Mouse (Mus musculus) kidney, adult 2 months (tissue): ENCODE data around the gene Grm2. TPM values are rescaled to one million over a fixed set of nuclear protein-coding genes. Genes with fewer than 3 reads are reported as not detected.

Experiments used
- DNase-seq: peaks from one replicate; pipeline ENCODE4 v3.0.0; 2021
- H3K27ac ChIP-seq: fragments of 200-500 bp; 2 replicates; pipeline ENCODE4 v1.5.1; 2012; ENCODE audit warnings: low read depth, low read length, control low read depth, inconsistent platforms; ENCODE audit not compliant: insufficient read depth
- H3K27me3 ChIP-seq: fragments of 200-500 bp; replicated peaks from 2 replicates; pipeline ENCODE4 v1.6.1; 2012; ENCODE audit warnings: mild to moderate bottlenecking, moderate library complexity, low read length, inconsistent platforms; ENCODE audit not compliant: control insufficient read depth, insufficient read depth
- H3K36me3 ChIP-seq: fragments of 200-500 bp; 2 replicates; pipeline ENCODE4 v1.6.1; 2012; ENCODE audit warnings: mild to moderate bottlenecking, moderate library complexity, low read length, inconsistent platforms; ENCODE audit not compliant: control insufficient read depth, insufficient read depth
- H3K4me1 ChIP-seq: fragments of 200-500 bp; 2 replicates; pipeline ENCODE4 v1.6.1; 2011; ENCODE audit warnings: low read length; ENCODE audit not compliant: control insufficient read depth, insufficient read depth
- H3K4me3 ChIP-seq: fragments of 200-500 bp; 2 replicates; pipeline ENCODE4 v1.5.1; 2011; ENCODE audit warnings: mild to moderate bottlenecking, low read depth, low read length, control low read depth; ENCODE audit not compliant: insufficient read depth
- CTCF ChIP-seq: fragments of 200-500 bp; conservative IDR thresholded peaks from 2 replicates; pipeline ENCODE4 v1.5.1; 2011; ENCODE audit warnings: low read depth, mild to moderate bottlenecking, control low read depth, low read length, moderate library complexity, mixed read lengths; ENCODE audit not compliant: insufficient read depth, insufficient read length
- POLR2A ChIP-seq: fragments of 200-500 bp; IDR thresholded peaks from one replicate; pipeline ENCODE4 v1.6.1; 2011; ENCODE audit warnings: low read depth, low read length, control low read depth
- WGBS: fragments of 180-500 bp; shearing (Covaris S2); methylation state at CpG from one replicate; pipeline ENCODE4 v1.1.7; 2018; 5-methylcytosine and 5-hydroxymethylcytosine counted together
- polyA plus RNA-seq: library from polyadenylated mRNA; depleted of rRNA; stranded (reverse); fragments of >200 nt; gene quantifications from 2 replicates; pipeline ENCODE4 v1.2.3, GENCODE M21; 2012

Grm2 gene
- polyA plus RNA-seq, 1 experiment: not detected

GRCm38 (mm10) chr9:106673860-106674259 lies 18.0 kb upstream of the Grm2 start:
- H3K27me3 ChIP-seq: no peaks in the 10 kb centered on the region
- no peaks in the 10 kb centered on the region; the same call in 1 of the 2 replicates for H3K36me3 ChIP-seq
- 88% methylated on average over 2 of the region's 2 CpGs for WGBS
- no peak for TF ChIP-seq POLR2A
- no peak for TF ChIP-seq CTCF
- no peaks in the 10 kb centered on the region for H3K4me1 ChIP-seq
- no peak overlapping the region for H3K4me3 ChIP-seq
- no peak overlapping the region for H3K27ac ChIP-seq
- DNase-seq: no peak

- WGBS: 87% methylated on average over 6 of the region's 6 CpGs
- Histone ChIP-seq H3K4me1 (no peaks in the 10 kb centered on the region), H3K27me3 (no peaks in the 10 kb centered on the region), H3K36me3 (no peaks in the 10 kb centered on the region; the same call in 1 of the 2 replicates), H3K4me3 (no peak overlapping the region), H3K27ac (no peak overlapping the region)
- DNase-seq: no peak
- TF ChIP-seq CTCF (no peak), POLR2A (no peak)
These were observed 9.0 kb upstream of the Grm2 start for GRCm38 (mm10) chr9:106664856-106665255.

GRCm38 (mm10) chr9:106664433-106664832 lies 8.6 kb upstream of the Grm2 start:
- H3K27ac ChIP-seq: no peak overlapping the region
- TF ChIP-seq CTCF: no peak
- H3K36me3 ChIP-seq: no peaks in the 10 kb centered on the region; the same call in 1 of the 2 replicates
- H3K4me3 ChIP-seq: no peak overlapping the region
- WGBS: 87% methylated on average over 4 of the region's 4 CpGs
- no peak for DNase-seq
- no peaks in the 10 kb centered on the region for H3K4me1 ChIP-seq
- H3K27me3 ChIP-seq: no peaks in the 10 kb centered on the region

GRCm38 (mm10) chr9:106663200-106663599 lies 7.3 kb upstream of the Grm2 start:
- Histone ChIP-seq H3K4me3 (no peak overlapping the region), H3K36me3 (no peaks in the 10 kb centered on the region), H3K4me1 (no peaks in the 10 kb centered on the region), H3K27ac (no peak overlapping the region), H3K27me3 (no peaks in the 10 kb centered on the region)
- no peak for DNase-seq
- 70% methylated on average over 6 of the region's 6 CpGs for WGBS
- TF ChIP-seq POLR2A (no peak), CTCF (no peak)

- Histone ChIP-seq H3K4me1 (no peaks in the 10 kb centered on the region), H3K4me3 (no peak overlapping the region), H3K27me3 (0 out of 2 replicates have a peak, but pooled peaks cover 4% of the 10 kb centered on the region), H3K36me3 (no peaks in the 10 kb centered on the region), H3K27ac (no peak overlapping the region)
- DNase-seq: no peak
- WGBS: 78% methylated on average over 1 of the region's 1 CpGs
- TF ChIP-seq CTCF: no peak
These were observed 4.1 kb upstream of the Grm2 start for GRCm38 (mm10) chr9:106659935-106660334.

- Histone ChIP-seq H3K36me3 (no peaks in the 10 kb centered on the region), H3K27me3 (0 out of 2 replicates have a peak, but pooled peaks cover 4% of the 10 kb centered on the region), H3K4me1 (no peaks in the 10 kb centered on the region), H3K4me3 (no peak overlapping the region), H3K27ac (no peak overlapping the region)
- no peak for DNase-seq
- TF ChIP-seq CTCF (no peak), POLR2A (no peak)
- WGBS: 59% methylated on average over 7 of the region's 7 CpGs
These were observed 3.6 kb upstream of the Grm2 start for GRCm38 (mm10) chr9:106659441-106659840.

GRCm38 (mm10) chr9:106657592-106657991 lies 1.7 kb upstream of the Grm2 start:
- no peak overlapping the region for H3K4me3 ChIP-seq
- no peaks in the 10 kb centered on the region for H3K4me1 ChIP-seq
- DNase-seq: no peak
- 0 out of 2 replicates have a peak, but pooled peaks cover 4% of the 10 kb centered on the region for H3K27me3 ChIP-seq
- H3K36me3 ChIP-seq: no peaks in the 10 kb centered on the region
- no peak overlapping the region for H3K27ac ChIP-seq
- TF ChIP-seq POLR2A: no peak
- no peak for TF ChIP-seq CTCF
- WGBS: 74% methylated on average over 5 of the region's 5 CpGs

GRCm38 (mm10) chr9:106656820-106657219 lies 938 bp upstream of the Grm2 start:
- H3K27me3 ChIP-seq: 0 out of 2 replicates have a peak, but pooled peaks cover 4% of the 10 kb centered on the region
- H3K36me3 ChIP-seq: no peaks in the 10 kb centered on the region
- H3K4me1 ChIP-seq: no peaks in the 10 kb centered on the region
- no peak for TF ChIP-seq CTCF
- no peak for TF ChIP-seq POLR2A
- no peak overlapping the region for H3K27ac ChIP-seq
- no peak for DNase-seq
- H3K4me3 ChIP-seq: no peak overlapping the region
- 41% methylated on average over 5 of the region's 5 CpGs for WGBS
